Mouse (Mus musculus) stomach, postnatal 0 days (tissue): ENCODE data around the gene 4930524J08Rik. TPM values are rescaled to one million over a fixed set of nuclear protein-coding genes. Genes with fewer than 3 reads are reported as not detected.
A peak's percentile ranks its signal among the peaks of the same experiment; 100 is the strongest.

ENCODE experiments used
- ATAC-seq: fragments of 200-750 bp; cut with Nextera tagmentation; 2 replicates; pipeline ENCODE4 v1.8.0; 2017; ENCODE audit not compliant: low FRiP score, low TSS enrichment
- DNase-seq: peaks from one replicate; pipeline ENCODE4 v3.0.0-alpha.2; 2016; ENCODE audit warnings: low spot score
- H3K27ac ChIP-seq: fragments of 300-500 bp; sonication (generic); replicated peaks from 2 replicates; pipeline ENCODE4 v1.5.1; 2014; ENCODE audit warnings: mild to moderate bottlenecking, control low read depth
- H3K27me3 ChIP-seq: fragments of 300-500 bp; sonication (generic); 2 replicates; pipeline ENCODE4 v1.6.1; 2014; ENCODE audit warnings: low read length; ENCODE audit not compliant: control insufficient read depth, insufficient read depth
- H3K36me3 ChIP-seq: fragments of 300-500 bp; sonication (generic); 2 replicates; pipeline ENCODE4 v1.6.1; 2014; ENCODE audit warnings: low read length, mixed read lengths; ENCODE audit not compliant: control insufficient read depth, insufficient read depth
- H3K4me1 ChIP-seq: fragments of 300-500 bp; sonication (generic); replicated peaks from 2 replicates; pipeline ENCODE4 v1.6.1; 2014; ENCODE audit warnings: antibody characterized with exemption; ENCODE audit not compliant: control insufficient read depth, insufficient read depth
- H3K4me2 ChIP-seq: fragments of 300-500 bp; sonication (generic); replicated peaks from 2 replicates; pipeline ENCODE4 v1.6.1; 2014; ENCODE audit warnings: low read depth, mild to moderate bottlenecking, control low read depth, moderate library complexity
- H3K4me3 ChIP-seq: fragments of 300-500 bp; sonication (generic); 2 replicates; pipeline ENCODE4 v1.5.1; 2014; ENCODE audit warnings: low read depth, low read length, control low read depth
- H3K9ac ChIP-seq: fragments of 300-500 bp; sonication (generic); 2 replicates; pipeline ENCODE4 v1.6.1; 2014; ENCODE audit warnings: mild to moderate bottlenecking, low read length, control low read depth, mixed read lengths
- H3K9me3 ChIP-seq: fragments of 300-500 bp; sonication (generic); 2 replicates; pipeline ENCODE4 v1.6.1; 2016; ENCODE audit warnings: low read length; ENCODE audit not compliant: control insufficient read depth
- CTCF ChIP-seq: IDR thresholded peaks from 2 replicates; pipeline ENCODE4 v1.5.1; 2016; ENCODE audit warnings: antibody characterized with exemption, low read depth, mild to moderate bottlenecking, moderate library complexity
- EP300 ChIP-seq: optimal IDR thresholded peaks from 2 replicates; pipeline ENCODE3; 2016; ENCODE audit warnings: antibody characterized with exemption
- WGBS: fragments of 180-500 bp; shearing (Covaris S2); extraction: QIAGEN DNeasy Blood & Tissue Kit; methylation state at CpG from one replicate; pipeline ENCODE4 v1.1.7; 2014; 5-methylcytosine and 5-hydroxymethylcytosine counted together
- polyA plus RNA-seq: library from polyadenylated mRNA; unstranded; fragments of >200 nt; fragmentation: Nextera tagmentation; extraction: Ambion mirVana; gene quantifications from 2 replicates; pipeline ENCODE4 v1.2.1, GENCODE M21; 2015

The 4930524J08Rik gene
- polyA plus RNA-seq, 1 experiment from 2014 or later = 2.6 TPM

- DNase-seq (no peak), ATAC-seq (peak; percentile 74)
- H3K9me3 ChIP-seq = no peaks in the 10 kb centered on the region
- WGBS = 82% methylated on average over 5 of the region's 5 CpGs
- no peaks in the 10 kb centered on the region for H3K36me3 ChIP-seq
- H3K4me2 ChIP-seq = no peak overlapping the region
- TF ChIP-seq CTCF = no peak
- no peak overlapping the region for H3K9ac ChIP-seq
- no peaks in the 10 kb centered on the region for H3K4me1 ChIP-seq
- H3K27me3 ChIP-seq = no peaks in the 10 kb centered on the region
- H3K27ac ChIP-seq = no peak overlapping the region
- no peak overlapping the region for H3K4me3 ChIP-seq
Observed at GRCm38 (mm10) chr5:99952513-99952912, 26.3 kb upstream of the 4930524J08Rik start.

DNA sequence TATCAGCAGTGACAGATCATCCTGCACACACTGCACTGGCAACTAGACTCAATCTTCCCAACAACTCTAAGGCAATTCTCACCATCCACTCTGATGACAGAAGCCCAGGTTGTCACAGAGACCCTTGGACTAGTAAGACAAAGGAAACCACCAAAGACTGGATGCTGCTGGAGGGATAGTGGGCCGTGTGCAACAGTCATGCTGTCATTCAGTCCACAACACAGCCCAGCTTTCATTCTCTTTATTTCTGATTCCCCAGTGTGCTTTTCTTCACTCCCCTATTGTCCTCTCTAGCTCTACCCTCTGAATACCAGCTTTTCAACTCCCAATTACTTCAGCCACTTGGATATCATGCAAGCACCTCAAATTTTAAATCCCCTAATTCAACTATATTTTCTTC is 25.0 kb upstream of the 4930524J08Rik start:
- no peaks in the 10 kb centered on the region for H3K36me3 ChIP-seq
- WGBS = 54% methylated on average over 1 of the region's 1 CpGs
- no peak for ATAC-seq

DNA sequence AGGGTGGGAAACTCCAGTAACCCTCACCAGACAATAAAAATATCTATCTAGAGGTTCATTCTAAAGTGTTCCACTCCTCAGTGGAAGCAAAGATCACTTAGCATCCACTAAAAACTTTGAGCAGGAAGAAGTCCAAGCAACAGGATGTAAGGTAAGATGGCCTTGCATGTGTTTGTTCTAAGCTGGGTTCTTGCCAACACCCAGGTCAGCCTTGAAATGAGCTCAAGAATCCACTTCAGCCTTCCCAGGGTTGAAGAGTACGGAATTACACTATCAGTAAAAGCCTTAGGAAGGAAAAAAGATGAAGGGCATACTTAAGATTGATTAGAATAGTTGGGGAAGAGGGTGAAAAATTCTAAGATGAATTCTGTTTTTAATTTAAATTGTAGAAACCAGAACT is 20.2 kb upstream of the 4930524J08Rik start:
- no peak overlapping the region for H3K4me2 ChIP-seq
- H3K36me3 ChIP-seq = peaks cover 8% of the 10 kb centered on the region
- TF ChIP-seq CTCF = no peak
- no peak for TF ChIP-seq EP300
- H3K9me3 ChIP-seq = no peaks in the 10 kb centered on the region
- H3K4me3 ChIP-seq = no peak overlapping the region
- H3K4me1 ChIP-seq = no peaks in the 10 kb centered on the region
- H3K27ac ChIP-seq = no peak overlapping the region
- DNase-seq (no peak), ATAC-seq (no peak)
- H3K27me3 ChIP-seq = no peaks in the 10 kb centered on the region
- H3K9ac ChIP-seq = no peak overlapping the region
- WGBS = 75% methylated on average over 1 of the region's 1 CpGs

More for the DNA sequence above, 25.0 kb upstream of the 4930524J08Rik start:
- Histone ChIP-seq H3K27me3 (no peaks in the 10 kb centered on the region), H3K9ac (no peak overlapping the region), H3K9me3 (no peaks in the 10 kb centered on the region), H3K4me1 (no peaks in the 10 kb centered on the region), H3K4me3 (no peak overlapping the region), H3K27ac (no peak overlapping the region), H3K4me2 (no peak overlapping the region)
- TF ChIP-seq CTCF (no peak), EP300 (no peak)
- no peak for DNase-seq

DNA sequence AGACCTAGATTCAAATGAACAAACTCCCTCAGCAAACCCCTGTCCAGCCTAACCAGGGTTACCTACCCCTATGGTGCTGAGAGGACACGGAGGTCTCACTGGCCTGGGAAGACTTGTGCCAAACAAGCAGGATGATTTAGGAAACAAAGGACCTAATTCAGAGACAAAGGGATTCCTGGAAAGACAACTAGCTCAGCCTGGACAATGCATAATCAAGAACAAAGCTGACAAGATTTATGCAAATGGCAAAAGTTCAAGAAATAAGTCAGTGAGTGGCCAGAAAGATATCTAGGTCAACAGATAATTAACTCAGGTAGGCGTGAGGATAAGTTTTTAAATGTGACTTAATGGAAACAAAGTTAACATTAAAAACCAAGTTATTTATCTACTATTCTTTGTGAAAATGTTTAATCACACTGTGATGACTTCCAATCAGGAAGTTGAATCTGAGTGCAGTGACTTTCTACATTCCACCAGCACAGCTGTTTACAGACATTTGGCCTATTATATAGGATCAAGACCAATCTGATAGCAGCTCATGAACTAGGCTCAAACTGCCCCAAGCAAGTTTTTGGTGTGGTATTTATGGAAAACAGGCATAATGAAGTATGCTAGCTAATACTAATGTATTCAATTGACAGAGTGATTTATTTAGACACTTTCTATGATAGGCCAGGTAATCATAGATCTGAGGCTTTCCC is 19.5 kb upstream of the 4930524J08Rik start:
- TF ChIP-seq EP300 = no peak
- TF ChIP-seq CTCF = no peak
- ATAC-seq = 0 out of 2 replicates have a peak, but pooled peaks have one; percentile 12

GRCm38 (mm10) chr5:99959960-99960359 is 18.9 kb upstream of the 4930524J08Rik start:
- H3K27ac ChIP-seq = no peak overlapping the region
- H3K4me3 ChIP-seq = no peak overlapping the region
- H3K4me2 ChIP-seq = no peak overlapping the region
- WGBS = 45% methylated on average over 2 of the region's 2 CpGs
- no peaks in the 10 kb centered on the region for H3K4me1 ChIP-seq
- H3K27me3 ChIP-seq = no peaks in the 10 kb centered on the region
- DNase-seq (no peak), ATAC-seq (peak; percentile 38; the same call in 1 of the 2 replicates)
- TF ChIP-seq CTCF (no peak), EP300 (no peak)
- peaks cover 13% of the 10 kb centered on the region for H3K36me3 ChIP-seq
- no peaks in the 10 kb centered on the region for H3K9me3 ChIP-seq
- H3K9ac ChIP-seq = no peak overlapping the region

More for the DNA sequence above, 19.5 kb upstream of the 4930524J08Rik start:
- 74% methylated on average over 2 of the region's 2 CpGs for WGBS
- Histone ChIP-seq H3K4me1 (no peaks in the 10 kb centered on the region), H3K36me3 (peaks cover 13% of the 10 kb centered on the region), H3K27me3 (no peaks in the 10 kb centered on the region), H3K4me2 (no peak overlapping the region), H3K4me3 (no peak overlapping the region), H3K9ac (no peak overlapping the region), H3K9me3 (no peaks in the 10 kb centered on the region), H3K27ac (no peak overlapping the region)
- no peak for DNase-seq

DNA sequence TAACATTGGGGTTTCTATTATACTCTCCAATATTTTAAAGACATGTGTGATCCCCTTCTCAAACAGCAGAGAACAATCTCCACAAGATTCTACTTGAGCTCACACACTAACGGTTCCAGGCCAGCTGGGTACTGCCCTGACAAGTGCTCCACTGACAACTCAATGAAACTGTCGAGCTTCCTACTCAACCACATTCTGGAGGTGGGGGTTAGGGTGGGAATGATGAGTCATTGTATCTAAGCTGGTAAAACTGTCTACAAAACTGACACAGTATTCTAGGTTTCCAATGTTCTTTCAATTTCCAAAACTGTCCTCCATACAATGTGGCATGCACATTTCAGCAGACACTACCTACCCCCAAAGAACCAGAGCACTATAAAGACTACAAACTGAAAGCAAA is 4.9 kb upstream of the 4930524J08Rik start:
- Histone ChIP-seq H3K9ac (no peak overlapping the region), H3K4me1 (0 out of 2 replicates have a peak, but pooled peaks cover 2% of the 10 kb centered on the region), H3K27ac (no peak overlapping the region), H3K27me3 (no peaks in the 10 kb centered on the region), H3K4me3 (no peak overlapping the region), H3K9me3 (no peaks in the 10 kb centered on the region), H3K36me3 (no peaks in the 10 kb centered on the region), H3K4me2 (no peak overlapping the region; the same call in 1 of the 2 replicates)
- 12% methylated on average over 2 of the region's 2 CpGs for WGBS
- no peak for ATAC-seq
- DNase-seq = no peak
- TF ChIP-seq EP300 (no peak), CTCF (no peak)
